13 mouse cellular contexts compared by ENCODE assay signal in the genomic region with DNA sequence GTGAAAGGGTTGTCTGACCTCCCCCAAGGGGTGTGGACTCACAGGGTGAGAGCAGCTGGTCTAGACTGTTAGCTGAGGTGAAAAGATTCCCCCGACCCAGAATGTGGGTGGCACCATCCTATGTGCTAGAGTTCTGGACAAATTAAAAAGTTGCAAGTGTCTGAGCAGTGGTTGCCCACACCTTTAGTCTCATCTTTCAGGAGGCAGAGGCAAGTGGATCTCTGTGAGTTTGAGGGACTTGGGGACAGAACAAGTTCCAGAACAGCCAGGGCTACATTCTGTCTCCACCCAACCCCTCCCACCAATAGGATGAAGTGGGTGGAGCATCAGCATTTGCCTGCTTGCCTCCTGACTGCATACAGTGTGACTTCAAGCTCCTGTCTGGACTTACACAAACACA. TPM values are rescaled to one million over a fixed set of nuclear protein-coding genes. Genes with fewer than 3 reads are reported as not detected.
DNase-seq lines count a peak whose midpoint lies in the region; ATAC-seq and TF ChIP-seq lines count a peak whose summit lies in the region.
"Had no signal": no experiment of that assay in that cellular context is flagged by ENCODE, and none has a peak within 500 bp of the region (broad histone marks: within the 10 kb centered on the region; RNA-seq: fewer than 3 reads in every experiment).

No protein-coding gene starts in this region.

- no peaks in the 10 kb centered on the region for H3K9me3 ChIP-seq in heart, embryonic 11.5 days (replicated peaks; ENCODE audit: control insufficient read depth, low read length)
- H3K9me3 ChIP-seq in heart, embryonic 12.5 days (replicated peaks) = no peaks in the 10 kb centered on the region
- H3K9me3 ChIP-seq in liver, embryonic 15.5 days (replicated peaks) = no peaks in the 10 kb centered on the region
- H3K9me3 ChIP-seq: neural tube, embryonic 12.5 days had no signal

- DNase-seq in ES-CJ7 (ENCODE audit: low read depth, low spot score) = peak; percentile 61
- no peak for DNase-seq in layer of hippocampus, adult 2 months (ENCODE audit: low spot score in 2 of 2)
- no peak for DNase-seq in left cerebral cortex, postnatal 36 days (ENCODE audit: low spot score in 2 of 2)
- DNase-seq: lung, adult 2 months had no signal

- no peak overlapping the region for H3K4me3 ChIP-seq in heart, embryonic 11.5 days (ENCODE audit: low read depth, low read length)
- H3K4me3 ChIP-seq in heart, embryonic 12.5 days = no peak overlapping the region
- H3K4me3 ChIP-seq in bone marrow, adult 2 months (replicated peaks; ENCODE audit: control insufficient read depth, low read depth, low read length) = no peak overlapping the region
- H3K4me3 ChIP-seq in liver, embryonic 15.5 days (replicated peaks) = no peak overlapping the region
- H3K4me3 ChIP-seq in layer of hippocampus, adult 2 months = no peak overlapping the region
- H3K4me3 ChIP-seq: left cerebral cortex, adult 2 months; neural tube, embryonic 12.5 days had no signal

- peaks cover 31% of the 10 kb centered on the region for H3K4me1 ChIP-seq in heart, embryonic 11.5 days (ENCODE audit: control insufficient read depth, insufficient read depth, low read length)
- peaks cover 42% of the 10 kb centered on the region for H3K4me1 ChIP-seq in heart, embryonic 12.5 days (replicated peaks)
- H3K4me1 ChIP-seq in bone marrow, adult 2 months (ENCODE audit: control insufficient read depth, insufficient read depth, low read length) = peaks cover 20% of the 10 kb centered on the region
- H3K4me1 ChIP-seq in liver, embryonic 15.5 days (replicated peaks) = peaks cover 89% of the 10 kb centered on the region

- no peak for ATAC-seq in heart, embryonic 11.5 days (replicated peaks; ENCODE audit: insufficient number of reproducible peaks, low FRiP score, low TSS enrichment)
- no peak for ATAC-seq in heart, embryonic 12.5 days (ENCODE audit: insufficient number of reproducible peaks, low FRiP score)
- ATAC-seq in liver, embryonic 15.5 days (ENCODE audit: insufficient read depth) = no peak
- ATAC-seq: forebrain, embryonic 16.5 days; hindbrain, embryonic 16.5 days had no signal

- H3K27me3 ChIP-seq in heart, embryonic 11.5 days (ENCODE audit: control insufficient read depth, insufficient read depth, low read length) = no peaks in the 10 kb centered on the region
- H3K27me3 ChIP-seq in heart, embryonic 12.5 days (replicated peaks) = no peaks in the 10 kb centered on the region
- no peaks in the 10 kb centered on the region for H3K27me3 ChIP-seq in liver, embryonic 15.5 days
- H3K27me3 ChIP-seq: neural tube, embryonic 12.5 days had no signal

- H3K27ac ChIP-seq in heart, embryonic 11.5 days (ENCODE audit: low read depth, low read length) = peak overlapping the region; percentile 2; the same call in 1 of the 2 replicates
- no peak overlapping the region for H3K27ac ChIP-seq in heart, embryonic 12.5 days (ENCODE audit: poor library complexity, severe bottlenecking)
- 0 out of 2 replicates have a peak overlapping the region, but pooled peaks have one; percentile 16 for H3K27ac ChIP-seq in bone marrow, adult 2 months (ENCODE audit: control insufficient read depth, insufficient read depth, low read depth, low read length, poor library complexity)
- H3K27ac ChIP-seq in liver, embryonic 15.5 days (replicated peaks) = peak overlapping the region; percentile 94
- no peak overlapping the region for H3K27ac ChIP-seq in layer of hippocampus, adult 2 months
- H3K27ac ChIP-seq: neural tube, embryonic 12.5 days had no signal

- no peak for TF ChIP-seq CTCF in bone marrow, adult 2 months (IDR thresholded peaks at IDR 0.05; ENCODE audit: control insufficient read depth, insufficient read depth, low read length)
- no peak for TF ChIP-seq CTCF in layer of hippocampus, adult 2 months (conservative IDR thresholded peaks at IDR 0.05)

- H3K9ac ChIP-seq in heart, embryonic 11.5 days (ENCODE audit: low read depth, low read length) = no peak overlapping the region
- H3K9ac ChIP-seq in heart, embryonic 12.5 days = no peak overlapping the region
- H3K9ac ChIP-seq in liver, embryonic 15.5 days = peak overlapping the region; percentile 13; the same call in 1 of the 2 replicates
- H3K9ac ChIP-seq: neural tube, embryonic 12.5 days had no signal

- 50% methylated on average over 1 of the region's 1 CpGs for WGBS in heart, embryonic 11.5 days (ENCODE audit: insufficient replicate concordance)
- 68% methylated on average over 1 of the region's 1 CpGs for WGBS in heart, embryonic 12.5 days
- 56% methylated on average over 1 of the region's 1 CpGs for WGBS in bone marrow, adult 2 months
- 29% methylated on average over 1 of the region's 1 CpGs for WGBS in liver, embryonic 15.5 days (ENCODE audit: insufficient replicate concordance)

- TF ChIP-seq POLR2A in bone marrow, adult 2 months (IDR thresholded peaks at IDR 0.05; ENCODE audit: borderline replicate concordance, control insufficient read depth, low read depth, low read length) = no peak

- intact Hi-C loops in left cerebral cortex, postnatal 36 days (cut with DNase I) = loop anchor here (5.0 kb wide), 1 partner anchor 35 kb away; no protein-coding TSS in a partner anchor

- H3K36me3 ChIP-seq in heart, embryonic 11.5 days (ENCODE audit: control insufficient read depth, insufficient read depth, low read length) = peaks cover 3% of the 10 kb centered on the region; the same call in 1 of the 2 replicates
- peaks cover 16% of the 10 kb centered on the region for H3K36me3 ChIP-seq in heart, embryonic 12.5 days
- peaks cover 21% of the 10 kb centered on the region for H3K36me3 ChIP-seq in liver, embryonic 15.5 days (replicated peaks)

- H3K4me2 ChIP-seq in heart, embryonic 11.5 days = no peak overlapping the region
- no peak overlapping the region for H3K4me2 ChIP-seq in heart, embryonic 12.5 days
- H3K4me2 ChIP-seq in liver, embryonic 15.5 days = peak overlapping the region; percentile 99
- H3K4me2 ChIP-seq: midbrain, embryonic 11.5 days had no signal

RNA-seq across cellular contexts. Expression of a gene that starts 1.4 kb away (rescaled TPM):
- polyA plus RNA-seq in heart, embryonic 11.5 days (2014; fragmentation: Nextera tagmentation; extraction: Ambion mirVana) = 42.5 and 42.6 TPM in 2 replicates
- 37.2 and 37.9 TPM in 2 replicates for polyA plus RNA-seq in heart, embryonic 12.5 days (2016; fragmentation: Nextera tagmentation; extraction: Ambion mirVana)
- 15.1 and 28.2 TPM in 2 replicates for polyA plus RNA-seq in bone marrow, adult 2 months (2011; ENCODE audit: insufficient read depth, insufficient read length, low replicate concordance, missing spikeins)
- 34.7 and 37.8 TPM in 2 replicates for polyA plus RNA-seq in liver, embryonic 15.5 days (2015; fragmentation: Nextera tagmentation; extraction: Ambion mirVana)
- total RNA-seq in layer of hippocampus, adult 2 months (2021) = 10 to 100 TPM; 36.5 to 42.7 TPM
- total RNA-seq in left cerebral cortex, postnatal 36 days (2021) = 10 to 100 TPM; 33.9 to 41.5 TPM

RNA-seq across cellular contexts. Expression of a gene that starts 7.6 kb away (rescaled TPM):
- polyA plus RNA-seq in heart, embryonic 11.5 days (2014; fragmentation: Nextera tagmentation; extraction: Ambion mirVana) = 16.2 and 21.3 TPM in 2 replicates
- 19.1 and 19.2 TPM in 2 replicates for polyA plus RNA-seq in heart, embryonic 12.5 days (2016; fragmentation: Nextera tagmentation; extraction: Ambion mirVana)
- 9.7 and 13.3 TPM in 2 replicates for polyA plus RNA-seq in bone marrow, adult 2 months (2011; ENCODE audit: insufficient read depth, insufficient read length, low replicate concordance, missing spikeins)
- polyA plus RNA-seq in liver, embryonic 15.5 days (2015; fragmentation: Nextera tagmentation; extraction: Ambion mirVana) = 2.7 and 3.5 TPM in 2 replicates
- 100 to 1,000 TPM; 775 to 798 TPM for total RNA-seq in layer of hippocampus, adult 2 months (2021)
- 100 to 1,000 TPM; 824 to 964 TPM for total RNA-seq in left cerebral cortex, postnatal 36 days (2021)

RNA-seq across cellular contexts. Expression of a gene that starts 14.4 kb away (rescaled TPM):
- polyA plus RNA-seq in heart, embryonic 11.5 days (2014; fragmentation: Nextera tagmentation; extraction: Ambion mirVana) = 21.5 and 23.1 TPM in 2 replicates
- 35.2 and 37.2 TPM in 2 replicates for polyA plus RNA-seq in heart, embryonic 12.5 days (2016; fragmentation: Nextera tagmentation; extraction: Ambion mirVana)
- 12.8 and 19.5 TPM in 2 replicates for polyA plus RNA-seq in bone marrow, adult 2 months (2011; ENCODE audit: insufficient read depth, insufficient read length, low replicate concordance, missing spikeins)
- polyA plus RNA-seq in liver, embryonic 15.5 days (2015; fragmentation: Nextera tagmentation; extraction: Ambion mirVana) = 14.7 and 16.5 TPM in 2 replicates
- 100 to 1,000 TPM; 160 to 169 TPM for total RNA-seq in layer of hippocampus, adult 2 months (2021)
- 100 to 1,000 TPM; 152 to 164 TPM for total RNA-seq in left cerebral cortex, postnatal 36 days (2021)

RNA-seq across cellular contexts. Expression of a gene that starts 38.6 kb away (rescaled TPM):
- polyA plus RNA-seq in heart, embryonic 11.5 days (2014; fragmentation: Nextera tagmentation; extraction: Ambion mirVana) = not detected in 2 replicates
- polyA plus RNA-seq in heart, embryonic 12.5 days (2016; fragmentation: Nextera tagmentation; extraction: Ambion mirVana) = 0.05 and 0.09 TPM in 2 replicates
- polyA plus RNA-seq in bone marrow, adult 2 months (2011; ENCODE audit: insufficient read depth, insufficient read length, low replicate concordance, missing spikeins) = 2.7 and 3.2 TPM in 2 replicates
- 1.4 and 1.9 TPM in 2 replicates for polyA plus RNA-seq in liver, embryonic 15.5 days (2015; fragmentation: Nextera tagmentation; extraction: Ambion mirVana)
- 1 to 10 TPM; 1.4 to 1.5 TPM for total RNA-seq in layer of hippocampus, adult 2 months (2021)
- total RNA-seq in left cerebral cortex, postnatal 36 days (2021) = 1 to 10 TPM in 1 of 2 experiments, under 1 TPM in 1; 0.89 to 2.0 TPM

RNA-seq across cellular contexts. Expression of a gene that starts 42.7 kb away (rescaled TPM):
- polyA plus RNA-seq in heart, embryonic 11.5 days (2014; fragmentation: Nextera tagmentation; extraction: Ambion mirVana) = 7.8 and 8.5 TPM in 2 replicates
- polyA plus RNA-seq in heart, embryonic 12.5 days (2016; fragmentation: Nextera tagmentation; extraction: Ambion mirVana) = 7.2 and 8.1 TPM in 2 replicates
- 20.5 and 70.7 TPM in 2 replicates for polyA plus RNA-seq in bone marrow, adult 2 months (2011; ENCODE audit: insufficient read depth, insufficient read length, low replicate concordance, missing spikeins)
- 6.7 and 8.2 TPM in 2 replicates for polyA plus RNA-seq in liver, embryonic 15.5 days (2015; fragmentation: Nextera tagmentation; extraction: Ambion mirVana)
- 100 to 1,000 TPM; 468 to 473 TPM for total RNA-seq in layer of hippocampus, adult 2 months (2021)
- total RNA-seq in left cerebral cortex, postnatal 36 days (2021) = 100 to 1,000 TPM; 312 to 338 TPM

Comparison
In these comparisons a context has a peak if more than half of its experiments do, and no peak if none do; other contexts are left out.
1. H3K27ac ChIP-seq: peak in heart, embryonic 11.5 days (single experiment), bone marrow, adult 2 months (single experiment) and liver, embryonic 15.5 days (single experiment); none in heart, embryonic 12.5 days (single experiment) and layer of hippocampus, adult 2 months (single experiment).